Mouse (Mus musculus) midbrain, embryonic 10.5 days (tissue): Measurements from ENCODE around the gene Kcnip1. TPM values are rescaled to one million over a fixed set of nuclear protein-coding genes. Genes with fewer than 3 reads are reported as not detected.

Source experiments
- DNase-seq: peaks from one replicate; pipeline ENCODE4 v3.0.0-alpha.2; 2017; ENCODE audit warnings: low spot score
- H3K27ac ChIP-seq: fragments of 300-500 bp; sonication (generic); replicated peaks from 2 replicates; pipeline ENCODE4 v1.5.1; 2016; ENCODE audit warnings: mild to moderate bottlenecking
- H3K27me3 ChIP-seq: fragments of 300-500 bp; sonication (generic); 2 replicates; pipeline ENCODE4 v1.6.1; 2016; ENCODE audit warnings: low read depth, mild to moderate bottlenecking; ENCODE audit not compliant: poor library complexity, severe bottlenecking
- H3K36me3 ChIP-seq: fragments of 300-500 bp; sonication (generic); 2 replicates; pipeline ENCODE4 v1.6.1; 2016; ENCODE audit warnings: mild to moderate bottlenecking, moderate library complexity
- H3K4me1 ChIP-seq: fragments of 300-500 bp; sonication (generic); 2 replicates; pipeline ENCODE4 v1.6.1; 2016
- H3K4me3 ChIP-seq: fragments of 300-500 bp; sonication (generic); 2 replicates; pipeline ENCODE4 v1.5.1; 2016; ENCODE audit warnings: mild to moderate bottlenecking, moderate library complexity
- H3K9me3 ChIP-seq: fragments of 300-500 bp; sonication (generic); replicated peaks from 2 replicates; pipeline ENCODE4 v1.6.1; 2016; ENCODE audit warnings: mild to moderate bottlenecking
- WGBS: fragments of 180-500 bp; shearing (Covaris S2); methylation state at CpG from one replicate; pipeline ENCODE4 v1.1.7; 2016; 5-methylcytosine and 5-hydroxymethylcytosine counted together
- polyA plus RNA-seq: library from polyadenylated mRNA; unstranded; fragments of >200 nt; fragmentation: Nextera tagmentation; extraction: Ambion mirVana; gene quantifications from 2 replicates; pipeline ENCODE4 v1.2.1, GENCODE M21; 2016

The Kcnip1 gene
- polyA plus RNA-seq, 1 experiment from 2014 or later: 5.8 TPM

DNA sequence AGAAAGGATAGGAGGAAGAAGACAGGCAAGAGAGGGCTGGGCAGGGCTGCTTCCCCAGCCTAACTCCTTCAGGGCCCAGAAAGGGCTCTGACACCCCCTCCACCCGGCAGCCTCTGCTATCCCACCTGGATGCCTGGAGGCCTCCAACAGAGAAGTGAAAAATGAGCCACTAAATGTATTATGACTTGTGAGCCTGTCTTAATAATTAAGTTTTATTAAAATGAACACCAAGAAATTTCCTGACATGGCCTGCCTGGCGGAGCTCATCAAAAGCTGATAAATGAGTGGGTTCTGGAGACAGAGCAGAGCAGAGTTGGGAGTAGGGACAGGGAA lies 120.3 kb downstream of the Kcnip1 start:
- no peaks in the 10 kb centered on the region for H3K27me3 ChIP-seq
- H3K36me3 ChIP-seq: no peaks in the 10 kb centered on the region
- WGBS: 75% methylated on average over 2 of the region's 2 CpGs
- no peak for DNase-seq
- no peak overlapping the region for H3K4me3 ChIP-seq
- 0 out of 2 replicates have a peak overlapping the region, but pooled peaks have one; percentile 23 for H3K27ac ChIP-seq
- H3K4me1 ChIP-seq: peaks cover 18% of the 10 kb centered on the region
- peaks cover 5% of the 10 kb centered on the region; the same call in 1 of the 2 replicates for H3K9me3 ChIP-seq

DNA sequence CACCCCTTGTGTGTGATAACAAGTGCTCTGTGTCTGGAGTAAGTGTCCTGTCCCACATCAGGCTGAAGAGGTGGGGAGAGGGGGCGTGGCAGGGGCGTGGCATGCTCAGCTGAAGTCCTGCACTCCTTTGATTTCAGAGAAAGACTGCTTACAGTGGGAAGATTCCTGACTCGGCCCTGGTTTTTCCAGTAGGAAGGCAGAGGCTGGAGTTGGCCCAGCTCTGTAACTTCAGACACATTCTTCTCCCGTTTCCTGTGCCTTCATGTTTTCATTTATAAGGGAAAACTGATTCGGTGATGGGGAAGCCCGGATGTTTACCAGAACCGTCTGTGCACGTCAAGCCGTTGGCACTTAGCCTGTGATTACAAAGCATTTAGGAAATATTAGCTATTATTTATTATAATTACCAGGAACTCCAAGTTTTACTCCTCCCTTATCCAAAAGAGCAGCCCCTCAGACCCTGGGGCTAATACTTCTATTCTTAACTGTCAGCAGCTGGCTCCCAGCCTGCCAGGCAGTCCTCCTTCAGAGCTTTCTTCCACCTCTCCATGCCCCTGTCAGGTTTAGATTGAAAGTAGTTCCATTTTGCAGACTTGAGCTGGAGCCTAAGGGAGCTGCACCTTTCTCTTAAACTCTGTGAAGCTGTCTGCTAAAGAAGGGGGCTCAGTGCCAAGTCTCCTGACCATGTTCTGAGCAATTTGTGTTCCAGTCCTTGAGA lies 120.8 kb downstream of the Kcnip1 start:
- no peaks in the 10 kb centered on the region for H3K27me3 ChIP-seq
- no peak for DNase-seq
- no peak overlapping the region for H3K4me3 ChIP-seq
- peaks cover 18% of the 10 kb centered on the region for H3K4me1 ChIP-seq
- 58% methylated on average over 9 of the region's 9 CpGs for WGBS
- H3K36me3 ChIP-seq: no peaks in the 10 kb centered on the region
- 0 out of 2 replicates have a peak overlapping the region, but pooled peaks have one; percentile 23 for H3K27ac ChIP-seq
- H3K9me3 ChIP-seq: peaks cover 5% of the 10 kb centered on the region; the same call in 1 of the 2 replicates

DNA sequence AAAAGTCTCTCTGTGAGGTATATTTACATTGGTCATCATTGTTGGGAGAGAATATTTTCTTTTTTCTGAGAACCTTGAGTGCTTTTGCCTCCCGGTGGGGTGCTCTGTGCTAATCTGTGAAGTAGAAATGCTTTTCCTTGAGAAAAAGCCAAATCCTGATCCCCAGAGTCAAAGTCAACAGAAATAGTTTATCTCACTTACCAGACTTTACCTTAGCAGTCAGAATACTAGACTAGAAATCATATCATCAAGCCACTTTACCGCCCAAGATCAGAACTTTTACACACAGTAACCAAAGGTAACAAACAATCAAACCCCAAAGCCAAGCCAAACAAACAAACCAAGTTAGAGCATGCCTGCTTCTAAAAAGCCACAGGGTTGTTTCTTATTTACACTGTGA lies 122.7 kb downstream of the Kcnip1 start:
- Histone ChIP-seq H3K36me3 (no peaks in the 10 kb centered on the region), H3K9me3 (no peaks in the 10 kb centered on the region), H3K4me1 (peaks cover 23% of the 10 kb centered on the region), H3K27me3 (no peaks in the 10 kb centered on the region), H3K4me3 (no peak overlapping the region), H3K27ac (no peak overlapping the region)
- 78% methylated on average over 2 of the region's 2 CpGs for WGBS
- no peak for DNase-seq

DNA sequence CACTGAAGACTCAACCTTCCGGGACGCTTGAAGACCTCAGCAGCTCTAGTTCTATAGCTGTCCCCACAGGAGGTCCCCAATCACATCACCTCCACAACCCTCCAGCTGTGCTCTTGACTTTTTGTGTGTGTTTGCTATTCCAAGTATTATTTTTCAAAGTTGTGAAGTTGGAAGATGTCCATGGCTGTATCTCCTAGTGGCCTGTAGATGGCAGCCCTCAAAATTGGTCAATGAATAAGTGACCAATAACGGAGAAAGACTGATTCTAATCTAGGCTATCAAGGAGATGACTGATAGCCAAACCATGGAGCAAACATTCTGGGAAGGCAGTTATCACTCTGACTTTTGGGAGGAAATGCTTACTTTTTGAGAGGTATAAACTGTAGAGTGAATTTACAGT lies 123.4 kb downstream of the Kcnip1 start:
- H3K9me3 ChIP-seq: no peaks in the 10 kb centered on the region
- WGBS: 70% methylated on average over 3 of the region's 3 CpGs
- DNase-seq: no peak
- no peak overlapping the region for H3K4me3 ChIP-seq
- H3K36me3 ChIP-seq: no peaks in the 10 kb centered on the region
- no peak overlapping the region for H3K27ac ChIP-seq
- peaks cover 23% of the 10 kb centered on the region for H3K4me1 ChIP-seq
- no peaks in the 10 kb centered on the region for H3K27me3 ChIP-seq

DNA sequence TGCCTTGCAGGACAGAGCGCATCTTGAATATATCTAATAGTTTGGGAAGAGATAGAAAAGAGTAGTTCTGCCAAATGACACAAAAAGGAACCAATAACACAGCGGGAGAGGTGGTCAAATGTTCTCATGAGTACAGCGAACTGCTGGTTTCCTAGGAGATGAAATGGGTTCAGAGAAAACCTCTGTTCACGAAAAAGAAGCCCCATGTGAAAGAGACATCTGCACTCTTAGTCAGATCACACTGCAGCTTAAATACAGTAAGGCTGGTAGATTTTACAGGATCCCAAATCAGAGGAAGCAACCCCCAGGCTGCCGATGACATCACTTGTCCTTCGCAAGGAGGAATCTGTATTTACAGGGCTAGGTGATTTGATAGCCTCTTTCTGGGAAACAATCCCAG lies 126.2 kb downstream of the Kcnip1 start:
- H3K4me3 ChIP-seq: no peak overlapping the region
- DNase-seq: no peak
- no peaks in the 10 kb centered on the region for H3K36me3 ChIP-seq
- H3K9me3 ChIP-seq: no peaks in the 10 kb centered on the region; the same call in 1 of the 2 replicates
- H3K27ac ChIP-seq: no peak overlapping the region
- H3K4me1 ChIP-seq: peaks cover 5% of the 10 kb centered on the region; the same call in 1 of the 2 replicates
- H3K27me3 ChIP-seq: no peaks in the 10 kb centered on the region
- WGBS: 72% methylated on average over 6 of the region's 6 CpGs

GRCm38 (mm10) chr11:33864245-33864644 lies 128.7 kb downstream of the Kcnip1 start:
- H3K27ac ChIP-seq: no peak overlapping the region
- no peaks in the 10 kb centered on the region for H3K27me3 ChIP-seq
- no peak overlapping the region for H3K4me3 ChIP-seq
- WGBS: 96% methylated on average over 4 of the region's 4 CpGs
- H3K9me3 ChIP-seq: no peaks in the 10 kb centered on the region; the same call in 1 of the 2 replicates
- DNase-seq: no peak
- peaks cover 5% of the 10 kb centered on the region; the same call in 1 of the 2 replicates for H3K4me1 ChIP-seq
- no peaks in the 10 kb centered on the region for H3K36me3 ChIP-seq

DNA sequence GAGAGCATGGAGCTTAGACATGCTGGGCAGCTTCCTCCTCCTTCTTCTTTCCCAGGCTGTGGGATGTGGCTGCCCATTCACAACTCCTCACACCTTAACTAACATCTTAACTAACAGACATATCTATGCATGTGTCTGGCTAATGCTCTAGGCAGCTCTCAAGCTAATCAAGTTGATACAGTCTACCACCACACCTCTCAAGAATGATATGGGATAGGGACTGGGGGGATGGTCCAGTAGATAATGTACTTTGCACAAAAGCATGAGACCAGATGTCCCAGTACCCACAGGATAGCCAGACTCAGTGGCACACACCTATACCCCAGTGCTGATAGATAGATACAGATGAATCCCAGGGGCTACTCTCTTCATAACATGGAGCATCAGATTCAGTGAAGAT lies 131.1 kb downstream of the Kcnip1 start:
- Histone ChIP-seq H3K9me3 (no peaks in the 10 kb centered on the region; the same call in 1 of the 2 replicates), H3K36me3 (no peaks in the 10 kb centered on the region), H3K27me3 (no peaks in the 10 kb centered on the region), H3K27ac (no peak overlapping the region), H3K4me3 (no peak overlapping the region), H3K4me1 (peaks cover 2% of the 10 kb centered on the region; the same call in 1 of the 2 replicates)
- no peak for DNase-seq

DNA sequence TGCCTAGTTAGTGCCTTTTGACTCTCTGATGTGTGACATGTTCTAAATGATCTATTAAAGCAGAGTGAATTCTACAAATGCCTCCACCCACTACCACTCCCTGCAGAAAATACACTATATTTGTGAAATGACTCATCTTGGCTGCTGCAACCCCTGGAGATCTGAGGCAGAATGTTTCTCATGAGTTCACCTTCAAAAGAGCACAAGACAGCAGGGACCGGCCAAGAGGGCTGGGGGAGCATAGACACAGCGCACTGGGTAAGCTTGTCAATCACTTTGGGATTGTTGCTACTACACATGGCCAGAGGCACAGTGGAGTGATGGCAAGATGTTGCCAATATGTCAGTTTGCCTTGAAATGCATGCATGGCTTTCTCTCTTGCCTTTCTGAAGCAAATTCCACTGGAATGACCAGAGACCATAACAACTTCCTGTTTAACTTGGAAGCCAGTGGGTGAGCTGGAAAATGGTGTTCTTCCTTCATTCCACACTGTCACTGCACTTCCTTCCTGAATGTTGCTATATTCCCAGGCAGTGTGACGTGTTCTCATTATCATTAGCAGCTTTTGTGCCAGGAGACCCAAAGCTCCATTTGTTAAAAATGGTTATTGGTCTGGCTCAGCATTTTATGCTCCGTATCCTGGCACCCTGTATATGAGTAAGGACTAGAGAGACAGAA lies 131.9 kb downstream of the Kcnip1 start:
- Histone ChIP-seq H3K4me3 (no peak overlapping the region), H3K27ac (no peak overlapping the region), H3K36me3 (no peaks in the 10 kb centered on the region), H3K27me3 (no peaks in the 10 kb centered on the region), H3K9me3 (no peaks in the 10 kb centered on the region; the same call in 1 of the 2 replicates), H3K4me1 (no peaks in the 10 kb centered on the region)
- DNase-seq: no peak
- WGBS: 80% methylated on average over 4 of the region's 4 CpGs

GRCm38 (mm10) chr11:33849614-33850013 lies 143.3 kb downstream of the Kcnip1 start:
- H3K27me3 ChIP-seq: peaks cover 8% of the 10 kb centered on the region
- H3K9me3 ChIP-seq: no peaks in the 10 kb centered on the region
- H3K4me3 ChIP-seq: no peak overlapping the region
- peaks cover 17% of the 10 kb centered on the region for H3K4me1 ChIP-seq
- no peaks in the 10 kb centered on the region for H3K36me3 ChIP-seq
- DNase-seq: no peak
- WGBS: 66% methylated on average over 11 of the region's 11 CpGs
- H3K27ac ChIP-seq: no peak overlapping the region

GRCm38 (mm10) chr11:33848685-33849084 lies 144.3 kb downstream of the Kcnip1 start:
- no peak for DNase-seq
- H3K27me3 ChIP-seq: peaks cover 17% of the 10 kb centered on the region
- no peaks in the 10 kb centered on the region for H3K9me3 ChIP-seq
- no peak overlapping the region for H3K27ac ChIP-seq
- no peaks in the 10 kb centered on the region for H3K36me3 ChIP-seq
- no peak overlapping the region for H3K4me3 ChIP-seq
- H3K4me1 ChIP-seq: peaks cover 19% of the 10 kb centered on the region
- WGBS: 90% methylated on average over 3 of the region's 3 CpGs

DNA sequence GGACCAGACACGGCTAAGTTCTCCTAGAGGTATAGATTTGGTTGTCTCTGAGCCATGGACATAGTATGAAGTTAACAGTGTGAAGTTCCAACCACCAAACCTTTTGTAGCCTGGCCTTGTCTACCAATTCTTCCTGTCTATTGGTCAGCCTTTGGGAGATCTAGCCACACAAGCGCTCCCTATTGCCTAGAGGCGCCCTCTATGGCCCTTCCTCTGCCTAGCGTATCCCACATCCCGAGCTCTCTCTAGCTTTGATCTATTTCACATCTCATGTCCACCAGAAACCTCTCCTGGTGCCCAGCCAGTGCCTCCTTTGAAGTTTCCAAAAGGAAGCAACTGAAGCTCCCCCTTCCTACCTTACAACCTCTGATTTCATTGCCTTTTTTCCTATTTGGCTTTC lies 147.0 kb downstream of the Kcnip1 start:
- WGBS: 63% methylated on average over 5 of the region's 5 CpGs
- H3K27ac ChIP-seq: no peak overlapping the region
- H3K27me3 ChIP-seq: peaks cover 45% of the 10 kb centered on the region
- H3K9me3 ChIP-seq: no peaks in the 10 kb centered on the region
- H3K4me1 ChIP-seq: peaks cover 31% of the 10 kb centered on the region
- H3K4me3 ChIP-seq: no peak overlapping the region
- DNase-seq: no peak
- no peaks in the 10 kb centered on the region for H3K36me3 ChIP-seq

DNA sequence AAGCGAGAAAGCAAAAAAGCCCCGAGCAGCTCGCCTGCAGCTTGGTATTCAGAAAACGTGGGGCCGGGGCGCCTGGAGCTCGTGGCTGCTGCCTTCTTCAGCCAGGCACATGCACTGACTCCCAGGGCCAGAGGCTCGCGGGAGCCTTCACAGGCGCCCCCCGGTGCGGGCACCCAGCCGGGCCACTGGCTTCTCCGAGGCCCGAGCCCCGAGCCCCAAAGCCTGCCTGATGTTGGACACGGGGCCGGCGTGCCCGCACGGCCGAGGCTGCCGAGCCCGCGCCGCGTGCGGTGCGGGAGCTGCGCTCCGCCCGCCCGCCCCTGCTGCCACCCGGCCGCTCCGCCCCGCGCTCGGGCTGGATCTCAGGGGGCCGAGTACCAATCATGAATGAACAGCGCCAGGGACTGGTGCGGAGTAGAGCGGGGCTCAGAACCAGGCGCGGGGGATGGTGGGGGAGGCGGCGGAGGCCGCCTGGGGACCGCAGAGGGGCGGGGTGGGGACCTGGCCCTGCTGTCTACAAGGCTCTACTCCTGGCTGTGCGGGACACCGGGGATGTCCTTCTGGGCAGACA lies 149.6 kb downstream of the Kcnip1 start:
- H3K27ac ChIP-seq: peak overlapping the region; percentile 85
- peak; percentile 66 for DNase-seq
- peaks cover 17% of the 10 kb centered on the region for H3K4me1 ChIP-seq
- no peaks in the 10 kb centered on the region for H3K9me3 ChIP-seq
- WGBS: under 1% methylated on average over 49 of the region's 52 CpGs
- peak overlapping the region; percentile 65 for H3K4me3 ChIP-seq
- no peaks in the 10 kb centered on the region for H3K36me3 ChIP-seq
- H3K27me3 ChIP-seq: peaks cover 47% of the 10 kb centered on the region

DNA sequence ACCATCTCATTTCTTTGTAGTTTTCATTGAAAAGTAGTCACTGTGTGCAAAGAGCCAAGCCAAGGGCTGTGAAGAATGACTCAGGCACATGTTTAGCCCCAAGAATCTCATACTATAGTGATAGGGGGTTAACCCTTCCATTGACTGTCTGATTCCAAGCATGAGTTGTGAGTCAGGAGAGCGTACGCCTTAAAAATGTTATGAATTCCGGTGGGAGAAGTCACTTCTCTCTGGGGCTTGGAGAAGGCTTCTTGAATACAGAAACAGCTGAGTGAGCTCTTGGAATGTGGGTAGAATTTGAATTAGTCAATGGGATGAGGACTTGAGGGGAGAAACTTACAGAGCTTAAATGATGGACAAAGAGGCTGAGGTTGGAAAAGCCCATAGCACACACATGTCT lies 153.9 kb downstream of the Kcnip1 start:
- Histone ChIP-seq H3K36me3 (no peaks in the 10 kb centered on the region), H3K4me1 (peaks cover 17% of the 10 kb centered on the region), H3K27me3 (peaks cover 33% of the 10 kb centered on the region), H3K27ac (no peak overlapping the region), H3K9me3 (no peaks in the 10 kb centered on the region), H3K4me3 (no peak overlapping the region)
- DNase-seq: no peak
- 83% methylated on average over 3 of the region's 3 CpGs for WGBS
